Mouse (Mus musculus): ENCODE data around the gene Lamtor2.

DNA sequence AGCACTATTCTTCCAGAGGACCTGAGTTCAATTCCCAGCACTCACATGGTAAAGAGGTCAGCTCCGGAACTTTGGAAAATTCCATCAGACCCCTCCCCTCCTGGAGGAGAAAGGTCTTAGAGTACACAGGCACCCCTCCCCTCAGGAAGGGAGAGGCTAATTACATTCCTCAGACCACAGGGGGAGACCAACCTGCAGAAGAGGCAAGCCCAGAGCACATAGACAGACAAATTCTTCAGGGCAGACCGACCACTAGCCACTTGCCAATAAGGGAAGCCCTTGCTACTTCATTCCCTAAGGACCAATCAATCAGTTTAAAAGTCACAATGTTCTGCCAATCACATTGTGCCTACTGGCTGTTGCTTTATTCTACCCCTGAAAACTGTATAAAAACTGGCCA lies 20.0 kb upstream of the Lamtor2 start:
- TF ChIP-seq CTCF (IDR thresholded peaks at IDR 0.05; ENCODE audit: control insufficient read depth, insufficient read depth, insufficient read length) = no peak
- no peak for TF ChIP-seq MAX (IDR thresholded peaks at IDR 0.05)
- no peak for TF ChIP-seq FOSL1 (IDR thresholded peaks at IDR 0.05; ENCODE audit: insufficient read depth, low read length, poor library complexity, severe bottlenecking)
- no peak for TF ChIP-seq USF1 (IDR thresholded peaks at IDR 0.05; ENCODE audit: low read depth)

Data from C2C12 (cell line).